Mouse (Mus musculus): Measurements from ENCODE around the gene Gm17720.
"Not testable (repeated sequence)": the region's sequence is repeated elsewhere in the genome, so short reads cannot be mapped to it uniquely, and the experiment has no call there.

Gene Gm17720

DNA sequence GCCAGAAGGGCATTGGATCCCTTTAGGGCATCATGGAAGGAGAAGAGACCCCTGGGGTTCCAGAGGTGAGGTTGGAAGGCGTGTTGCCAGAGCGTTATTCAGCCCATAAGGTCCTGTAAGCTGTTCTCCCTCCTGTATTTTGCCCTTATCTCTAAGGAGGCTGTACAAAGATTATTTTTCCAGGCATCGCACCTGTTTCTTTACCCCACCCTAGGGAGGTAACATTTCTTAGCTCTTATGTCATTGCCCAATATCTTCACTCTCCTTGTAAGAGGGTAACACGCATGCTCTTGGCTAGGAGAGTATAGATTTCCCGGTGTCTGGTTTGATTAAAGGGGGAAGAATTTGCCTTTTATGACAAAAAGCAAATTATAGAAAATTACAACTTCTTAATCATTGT is 62.9 kb downstream of the Gm17720 start, which contains the start of gene Chst4:
Gene Chst4 (minus strand): TSS at position 82 of the 400 bp plus-strand sequence.
- no peak for DNase-seq (ENCODE audit: low spot score in 2 of 2)

DNA sequence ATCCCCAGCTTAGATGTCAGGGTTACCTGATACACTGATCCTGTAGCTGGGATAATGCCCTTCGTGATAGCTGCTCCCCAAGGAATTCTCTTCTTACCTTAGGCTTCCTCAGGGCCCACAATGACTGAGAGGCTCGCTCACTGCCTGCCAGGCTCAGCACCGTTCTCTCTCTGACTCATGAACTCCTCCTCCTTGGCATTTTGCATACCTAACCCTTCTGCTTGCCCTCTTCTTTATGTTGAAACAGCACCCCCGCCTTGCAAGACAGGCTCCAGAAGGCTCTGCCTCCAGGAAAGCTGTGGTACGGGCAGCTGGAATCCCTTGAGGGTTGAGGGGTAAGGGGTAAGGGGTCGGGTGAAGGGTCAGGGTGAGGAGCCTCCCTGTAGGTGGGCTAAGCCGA is 63.3 kb downstream of the Gm17720 start:
- DNase-seq (ENCODE audit: low spot score in 2 of 2): no peak

DNA sequence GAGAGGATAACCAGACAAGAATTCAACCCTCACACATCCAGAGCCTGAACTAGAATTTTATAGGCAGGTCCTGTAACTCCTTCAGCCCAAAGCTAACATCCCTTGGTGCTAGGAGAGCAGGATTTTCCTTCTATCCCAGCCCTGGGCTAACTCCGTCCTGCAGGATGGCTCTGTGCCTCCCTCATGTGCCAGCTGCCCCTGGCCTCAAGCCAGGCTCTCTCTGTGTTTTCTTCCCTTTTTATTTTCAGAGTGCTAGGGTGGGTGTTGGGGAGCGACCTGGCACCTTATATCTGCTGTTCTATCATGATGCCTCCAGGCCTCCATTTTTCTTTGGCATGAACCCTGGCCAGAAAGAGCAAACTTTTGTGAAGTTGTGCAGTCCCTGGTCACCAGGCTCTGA is 66.4 kb downstream of the Gm17720 start:
- no peak for DNase-seq (ENCODE audit: low spot score in 2 of 2)

DNA sequence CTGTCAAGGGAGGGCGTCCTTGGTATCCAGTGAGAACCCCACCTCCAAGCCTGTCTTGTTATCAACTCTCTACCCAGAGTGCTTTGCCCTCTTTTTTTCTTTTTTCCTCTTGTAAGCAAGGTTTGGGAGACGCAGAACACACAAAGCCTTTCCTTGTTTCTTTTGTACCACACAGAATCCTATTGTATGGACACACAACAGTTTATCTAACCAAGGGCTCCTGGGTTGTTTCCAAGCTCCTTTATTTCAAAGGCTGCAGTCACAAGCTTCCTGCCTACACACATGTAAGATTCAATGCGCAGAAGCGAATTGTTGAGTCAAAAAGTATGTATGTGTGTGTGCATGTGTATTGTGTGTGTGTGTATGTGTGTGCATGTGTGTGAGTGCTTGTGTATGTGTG is 68.2 kb downstream of the Gm17720 start:
- no peak for DNase-seq (ENCODE audit: low spot score in 2 of 2)

DNA sequence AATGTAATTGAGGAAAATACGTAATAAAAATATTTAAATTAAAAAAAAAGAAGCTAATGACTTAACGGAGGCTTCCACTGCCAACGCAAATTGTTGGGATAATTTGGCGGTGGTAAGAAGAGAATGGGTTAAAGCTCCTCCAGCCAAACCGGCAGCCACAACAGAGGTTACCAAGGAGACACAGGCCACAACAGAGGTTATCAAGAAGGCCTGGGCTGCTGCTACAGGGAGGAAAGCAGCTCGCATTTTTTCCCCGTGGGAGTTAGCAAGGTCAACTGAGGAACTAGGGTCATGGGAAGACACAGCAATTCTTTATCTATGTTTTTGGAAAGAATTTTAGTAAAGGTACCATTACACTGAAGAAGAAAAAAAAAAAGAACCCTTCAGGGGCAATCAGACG is 68.8 kb downstream of the Gm17720 start:
- not testable (repeated sequence) for DNase-seq (ENCODE audit: low spot score in 2 of 2)
